Mouse (Mus musculus) lung, postnatal 0 days (tissue): ENCODE measurements at regions not wholly inside any gene's neighbourhood (a gene's known extent, or its start where the extent isn't known, plus 50 kb on each side); places are given as distances from the start of the nearest gene placed in this dataset.

ENCODE experiments used
- CTCF ChIP-seq: IDR thresholded peaks from 2 replicates; pipeline ENCODE4 v1.5.1; 2016; ENCODE audit warnings: antibody characterized with exemption, mild to moderate bottlenecking
- EP300 ChIP-seq: IDR thresholded peaks from 2 replicates; pipeline ENCODE4 v1.6.1; 2016; ENCODE audit warnings: antibody characterized with exemption, mild to moderate bottlenecking, control low read depth

- TF ChIP-seq CTCF (no peak), EP300 (no peak)
Observed at GRCm38 (mm10) chr8:116334772-116335171, 170.0 kb upstream of the Dynlrb2 start.
